Mouse (Mus musculus) cerebellum, postnatal 25 days (tissue): ENCODE measurements around the gene Arhgap10.
"Not testable (repeated sequence)": the region's sequence is repeated elsewhere in the genome, so short reads cannot be mapped to it uniquely, and the experiment has no call there.

ENCODE experiments used
- DNase-seq, 2 experiments: peaks; one replicate each; pipeline ENCODE4 v3.0.0; 2021; ENCODE audit warnings: mixed read lengths in 2 of 2

Gene Arhgap10

GRCm38 (mm10) chr8:77341329-77341728, 176.4 kb downstream of the Arhgap10 start:
- no peak for DNase-seq

- no peak for DNase-seq
These were observed 177.6 kb downstream of the Arhgap10 start for GRCm38 (mm10) chr8:77340046-77340747.

DNA sequence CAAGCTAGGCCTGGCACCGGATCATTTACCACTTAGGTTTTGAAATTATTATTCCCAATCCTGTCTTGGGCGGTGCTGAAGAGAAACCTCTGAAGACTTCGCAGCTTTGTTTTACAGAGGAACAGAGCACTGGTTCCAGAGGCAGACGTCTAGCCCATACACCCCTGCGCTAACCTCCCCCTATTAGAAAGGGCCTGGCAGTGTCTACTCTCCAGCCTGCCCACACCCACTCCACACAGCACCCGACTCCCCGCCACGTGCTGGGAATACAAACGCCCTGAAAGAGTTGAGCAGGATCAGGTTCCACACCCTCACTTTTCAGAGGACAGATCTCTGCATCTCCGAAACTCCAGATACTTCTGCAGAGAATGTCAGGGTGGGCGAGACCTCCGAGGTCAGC, 180.5 kb downstream of the Arhgap10 start:
- no peak for DNase-seq

DNA sequence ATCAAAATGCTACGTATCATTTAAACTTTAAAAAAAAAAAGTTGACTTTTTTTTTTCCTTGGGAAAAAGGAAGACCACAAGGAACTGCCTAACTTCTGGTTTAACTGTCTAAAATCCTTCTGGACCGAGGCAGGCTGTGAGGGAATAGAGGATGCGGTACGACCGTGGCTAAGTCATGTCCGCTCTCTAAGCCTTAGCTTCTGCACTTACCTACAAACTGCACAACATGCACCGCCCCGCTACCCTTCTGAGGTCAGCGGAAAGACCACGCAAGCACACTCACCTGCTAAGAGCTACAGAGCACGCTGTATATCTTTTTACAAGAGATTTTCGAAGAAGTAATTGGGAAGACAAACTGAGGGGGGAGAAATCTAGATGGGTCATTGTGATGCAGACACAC, 186.6 kb downstream of the Arhgap10 start:
- DNase-seq: no peak

DNA sequence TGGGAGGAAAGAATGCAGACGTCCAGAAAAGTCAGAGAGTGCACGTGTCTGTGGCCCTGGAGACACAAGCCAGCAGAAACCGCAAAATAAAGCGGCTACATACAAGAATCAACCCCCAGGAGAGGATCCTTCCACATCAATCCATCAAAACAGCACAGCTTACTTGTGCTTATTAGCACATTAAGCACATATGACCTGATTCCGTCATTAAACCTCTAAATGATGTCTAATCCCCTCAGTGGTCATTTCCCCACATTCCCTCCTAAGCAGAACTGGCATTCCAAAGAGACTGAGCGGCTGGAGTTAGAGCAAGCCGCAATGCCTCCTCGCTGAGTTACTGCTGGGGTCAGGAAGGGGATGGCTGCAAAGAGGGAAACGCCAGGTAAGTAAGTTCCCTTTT, 187.4 kb downstream of the Arhgap10 start:
- DNase-seq: no peak

DNA sequence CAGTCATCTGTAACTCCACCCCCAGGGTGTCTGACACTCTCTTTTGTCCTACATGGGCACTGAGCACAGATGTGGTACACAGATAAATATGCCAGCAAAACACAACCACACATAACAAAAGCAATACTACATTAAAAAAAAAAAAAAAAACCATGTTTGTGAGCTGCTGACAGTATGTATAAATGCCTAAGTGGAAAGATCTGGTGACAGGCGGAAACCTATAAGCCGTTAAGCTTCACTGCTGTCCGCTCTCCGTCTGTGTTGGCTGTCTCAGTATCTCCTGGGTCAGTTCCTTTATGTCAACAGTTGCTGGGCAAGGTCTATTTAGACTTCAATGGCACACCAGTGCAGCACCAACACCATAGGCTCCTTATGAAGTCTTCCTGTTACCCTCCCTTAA, 188.0 kb downstream of the Arhgap10 start:
- no peak for DNase-seq

- DNase-seq: no peak
These were observed 189.3 kb downstream of the Arhgap10 start for GRCm38 (mm10) chr8:77328473-77328872.

DNA sequence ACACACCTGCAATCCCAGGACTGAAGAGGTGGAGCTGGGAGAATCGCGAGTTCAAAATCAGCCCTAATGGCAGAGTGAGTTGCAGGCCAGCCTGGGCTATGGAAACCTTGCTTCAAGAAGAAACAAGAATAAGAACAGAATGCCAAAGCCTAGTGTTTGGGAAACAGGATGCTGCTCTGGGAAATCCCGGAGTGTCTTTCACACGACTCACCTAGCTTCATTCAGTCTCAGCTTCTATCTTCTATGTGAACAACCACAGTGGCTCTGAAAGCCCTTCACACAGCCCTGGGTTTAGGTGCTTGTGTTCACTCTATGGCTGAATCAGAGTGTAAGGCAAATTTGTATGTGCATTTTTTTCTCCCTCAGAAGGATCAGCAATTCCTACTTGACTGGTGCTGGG, 190.4 kb downstream of the Arhgap10 start:
- DNase-seq: no peak

DNA sequence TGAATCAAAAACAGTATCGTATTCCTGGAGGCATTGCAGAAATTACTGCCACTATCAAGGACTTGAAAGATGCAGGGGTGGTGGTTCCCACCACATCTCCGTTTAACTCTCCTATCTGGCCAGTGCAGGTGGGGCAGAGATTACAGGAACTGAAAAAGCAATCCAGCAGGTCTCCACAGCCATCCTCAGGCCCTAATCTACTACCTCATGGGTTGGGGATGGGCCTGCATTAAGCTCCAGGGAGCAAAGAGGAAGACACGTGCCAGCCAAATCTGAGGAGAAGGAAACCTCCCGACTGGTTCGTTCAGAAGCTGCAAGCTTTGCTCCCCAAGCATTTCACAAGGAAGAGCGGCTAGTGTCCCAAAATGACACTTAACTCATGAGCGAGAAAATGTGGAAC, 195.0 kb downstream of the Arhgap10 start:
- DNase-seq: not testable (repeated sequence)

- DNase-seq: no peak
These were observed 195.9 kb downstream of the Arhgap10 start for GRCm38 (mm10) chr8:77321901-77322300.

DNA sequence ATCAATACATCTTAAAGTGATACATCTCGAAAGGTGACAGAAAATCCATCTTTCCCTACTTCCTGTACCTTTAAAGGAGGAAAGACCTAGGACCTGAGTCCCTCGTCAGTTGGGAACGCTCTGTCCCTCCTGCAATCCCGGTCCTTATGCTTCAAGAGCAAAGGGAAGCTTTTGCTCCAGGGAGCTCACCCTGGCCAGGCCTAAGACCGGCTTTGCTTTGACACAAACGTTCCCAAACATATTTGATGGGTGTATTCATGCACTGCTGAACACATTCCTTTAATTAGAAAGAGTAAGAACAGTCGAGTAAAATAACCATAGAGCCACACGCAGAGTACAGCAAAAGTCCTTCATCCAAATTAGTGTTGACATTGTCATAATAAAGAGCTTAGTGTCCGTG, 199.2 kb downstream of the Arhgap10 start:
- DNase-seq: no peak

DNA sequence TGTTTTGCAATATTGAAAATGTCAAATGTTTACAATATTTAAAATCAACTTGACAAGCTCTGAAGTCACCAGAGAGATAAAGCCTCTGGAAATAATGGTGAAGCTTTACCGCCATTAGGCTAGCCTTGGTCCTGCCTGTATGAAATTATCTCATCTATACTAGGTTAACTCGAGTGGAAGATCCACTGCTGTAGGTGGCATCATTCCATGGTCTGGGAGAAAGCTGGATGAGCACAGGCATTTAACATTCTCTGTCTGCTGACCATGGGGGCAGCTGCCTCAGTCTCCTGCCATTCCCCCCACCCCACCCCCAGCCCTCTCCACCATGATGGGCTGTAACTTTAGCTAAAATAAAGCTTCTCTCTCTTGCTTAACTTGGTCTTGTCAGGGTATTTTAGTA, 200.0 kb downstream of the Arhgap10 start:
- DNase-seq: peak in 1 of 2 experiments; percentile 37

DNA sequence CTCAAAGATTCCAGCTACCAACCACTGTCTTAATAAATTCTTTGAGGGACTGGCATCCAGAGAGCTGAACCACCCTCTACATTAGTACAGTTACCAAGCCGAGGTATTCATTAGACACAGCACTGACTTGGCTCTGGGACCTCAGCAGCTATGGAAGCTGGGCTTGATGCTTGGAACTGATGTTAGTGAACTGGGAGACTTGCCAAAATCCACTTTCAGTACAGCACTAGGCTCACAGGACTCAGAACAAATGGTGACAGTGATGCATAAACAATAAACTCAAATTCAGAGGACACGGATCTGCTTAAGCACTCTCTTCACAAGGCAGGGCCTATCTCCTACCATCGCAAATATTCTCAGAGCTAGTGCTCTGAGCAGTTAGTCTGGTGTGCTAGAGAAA, 204.8 kb downstream of the Arhgap10 start:
- DNase-seq: peak in 1 of 2 experiments; percentile 22

DNA sequence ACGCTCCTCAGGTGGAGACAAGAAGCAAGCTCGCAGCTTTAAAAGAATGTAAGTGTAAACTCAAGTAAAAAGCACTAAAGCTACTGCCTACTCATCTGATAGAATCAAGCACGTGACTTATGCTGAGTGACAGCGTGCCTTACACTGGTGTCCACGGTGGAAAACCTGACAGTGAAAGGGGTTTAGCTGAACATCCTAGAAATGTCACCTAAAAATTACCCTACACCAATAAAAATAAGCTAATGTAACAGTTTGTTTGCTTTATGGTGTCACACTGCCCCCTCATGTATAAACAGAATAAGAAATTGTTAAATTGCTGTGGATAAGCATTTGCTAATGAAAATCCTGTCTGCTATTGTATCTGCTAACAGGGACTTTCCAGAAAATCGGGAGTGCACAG, 206.0 kb downstream of the Arhgap10 start:
- DNase-seq: no peak

GRCm38 (mm10) chr8:77310541-77310940, 207.2 kb downstream of the Arhgap10 start:
- no peak for DNase-seq

DNA sequence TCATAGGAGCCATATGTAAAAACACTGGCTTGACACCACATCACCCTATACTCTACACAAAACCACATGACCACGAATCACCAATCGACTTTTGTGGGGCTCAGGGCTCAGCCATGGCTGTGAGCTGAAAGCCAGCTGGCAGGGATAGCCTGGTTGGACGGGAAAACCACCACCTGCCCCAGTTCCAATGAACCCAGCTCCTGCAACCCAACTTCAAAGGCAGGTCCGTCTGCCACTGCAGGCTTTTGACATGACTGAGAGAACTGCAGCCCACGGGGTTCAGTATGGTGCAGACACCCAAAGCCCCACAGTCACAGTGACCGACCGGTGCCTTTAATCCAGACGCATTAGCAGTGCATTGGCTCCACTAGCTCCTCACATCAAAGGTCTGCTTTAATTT, 207.7 kb downstream of the Arhgap10 start:
- peak; percentile 29 to 40 for DNase-seq

- no peak for DNase-seq
These were observed 223.2 kb downstream of the Arhgap10 start for GRCm38 (mm10) chr8:77294599-77294998.

DNA sequence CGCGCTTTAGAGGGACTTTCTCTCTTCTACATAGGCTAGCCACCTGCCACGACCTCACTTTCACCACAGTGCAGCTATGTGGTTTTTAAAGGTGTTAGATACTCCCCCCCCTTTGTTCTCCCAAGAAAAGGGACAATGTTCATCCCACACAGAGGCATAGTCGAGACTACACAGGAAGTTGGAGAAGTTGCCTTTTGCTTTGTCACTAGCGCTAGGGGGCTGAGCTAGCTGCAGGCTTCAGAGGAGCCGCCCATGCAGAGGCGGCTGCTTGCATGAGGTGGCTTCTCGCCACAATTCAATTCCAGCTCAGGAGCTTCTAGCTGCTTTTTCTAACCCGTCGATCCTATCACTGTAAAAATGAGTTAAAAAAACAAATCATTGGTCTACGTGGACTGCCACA, 225.1 kb downstream of the Arhgap10 start:
- no peak for DNase-seq

- no peak for DNase-seq
These were observed 225.6 kb downstream of the Arhgap10 start for GRCm38 (mm10) chr8:77292120-77292519.

DNA sequence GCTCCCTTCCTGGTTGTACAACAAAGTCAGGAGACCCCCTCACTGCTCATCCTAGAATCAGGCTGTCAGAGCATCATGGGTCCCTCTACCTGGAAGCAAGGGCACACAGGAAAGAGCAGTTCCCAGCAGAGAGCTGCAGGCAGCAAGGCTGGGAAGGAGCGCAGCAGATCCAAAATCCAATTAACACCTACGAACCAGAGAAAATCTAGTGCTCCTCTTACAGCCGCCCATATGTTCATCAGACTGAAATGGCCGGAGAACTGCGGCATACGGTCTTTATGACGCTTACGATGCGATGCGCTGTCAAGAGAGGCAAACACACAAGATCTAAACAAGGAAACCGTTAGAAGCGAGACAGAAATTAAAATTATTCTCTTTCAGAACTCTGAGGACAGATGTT, 229.3 kb downstream of the Arhgap10 start:
- no peak for DNase-seq

DNA sequence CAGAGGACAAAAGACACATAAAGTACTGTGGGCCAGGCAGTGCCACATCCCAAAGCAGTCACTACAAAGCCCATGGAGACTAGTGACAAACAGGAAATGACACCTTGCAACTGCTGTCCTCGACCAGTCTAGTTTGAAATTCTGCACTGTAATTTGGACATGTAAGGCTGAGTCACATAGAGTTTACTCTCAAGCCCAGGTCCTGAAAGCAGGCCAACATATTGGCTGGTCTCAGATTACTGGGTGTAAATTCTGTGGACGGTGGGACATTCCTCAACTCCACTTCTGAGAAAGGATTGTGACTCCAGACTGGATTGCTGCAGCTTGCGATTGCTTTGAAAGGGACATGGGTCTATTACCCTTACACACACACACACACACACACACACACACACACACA, 229.7 kb downstream of the Arhgap10 start:
- DNase-seq: no peak

DNA sequence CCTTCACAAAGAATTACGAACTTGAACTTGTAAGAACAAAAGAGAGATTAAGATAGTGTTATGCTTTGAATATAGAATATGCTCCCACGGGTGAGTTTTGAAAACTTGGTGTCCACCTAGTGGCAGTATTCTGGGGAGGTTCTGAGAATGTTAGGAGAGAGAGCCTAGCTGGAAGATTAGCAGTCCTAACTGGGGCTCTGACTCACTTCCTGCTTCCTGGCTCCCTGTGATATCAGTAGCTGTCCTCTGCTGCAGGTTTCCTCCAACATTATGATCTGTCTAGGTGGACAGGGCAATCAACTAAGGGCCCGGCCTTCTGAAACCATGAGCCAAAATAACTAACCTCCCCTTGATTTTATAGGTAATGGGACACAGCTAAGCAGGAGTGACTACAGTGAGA, 233.3 kb downstream of the Arhgap10 start:
- no peak for DNase-seq

GRCm38 (mm10) chr8:77282605-77283236, 235.0 kb downstream of the Arhgap10 start:
- no peak for DNase-seq

DNA sequence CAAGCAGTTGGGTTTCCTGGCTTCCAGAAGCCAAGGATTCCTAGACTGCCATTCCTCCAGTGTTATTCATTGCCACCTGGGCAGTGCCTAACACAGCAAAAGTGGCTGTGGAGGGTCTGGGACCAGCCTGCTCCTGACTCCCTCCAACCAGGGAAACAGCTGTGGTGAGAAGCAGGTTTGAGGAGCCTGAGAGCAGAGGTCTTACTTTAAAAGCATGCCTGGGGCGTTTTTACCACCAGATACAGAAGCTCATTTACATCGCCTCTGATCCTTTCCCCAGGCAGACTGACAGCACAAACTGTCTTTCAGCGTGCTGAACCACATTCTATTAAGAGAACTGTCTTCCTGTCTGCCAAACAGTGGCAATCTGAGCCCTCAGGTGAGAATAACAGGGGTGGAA, 237.8 kb downstream of the Arhgap10 start:
- no peak for DNase-seq

- DNase-seq: no peak
These were observed 239.5 kb downstream of the Arhgap10 start for GRCm38 (mm10) chr8:77278246-77278645.
